Mouse (Mus musculus): ENCODE data around the gene Eea1.
"Not testable (repeated sequence)": the region's sequence is repeated elsewhere in the genome, so short reads cannot be mapped to it uniquely, and the experiment has no call there.

The Eea1 gene

DNA sequence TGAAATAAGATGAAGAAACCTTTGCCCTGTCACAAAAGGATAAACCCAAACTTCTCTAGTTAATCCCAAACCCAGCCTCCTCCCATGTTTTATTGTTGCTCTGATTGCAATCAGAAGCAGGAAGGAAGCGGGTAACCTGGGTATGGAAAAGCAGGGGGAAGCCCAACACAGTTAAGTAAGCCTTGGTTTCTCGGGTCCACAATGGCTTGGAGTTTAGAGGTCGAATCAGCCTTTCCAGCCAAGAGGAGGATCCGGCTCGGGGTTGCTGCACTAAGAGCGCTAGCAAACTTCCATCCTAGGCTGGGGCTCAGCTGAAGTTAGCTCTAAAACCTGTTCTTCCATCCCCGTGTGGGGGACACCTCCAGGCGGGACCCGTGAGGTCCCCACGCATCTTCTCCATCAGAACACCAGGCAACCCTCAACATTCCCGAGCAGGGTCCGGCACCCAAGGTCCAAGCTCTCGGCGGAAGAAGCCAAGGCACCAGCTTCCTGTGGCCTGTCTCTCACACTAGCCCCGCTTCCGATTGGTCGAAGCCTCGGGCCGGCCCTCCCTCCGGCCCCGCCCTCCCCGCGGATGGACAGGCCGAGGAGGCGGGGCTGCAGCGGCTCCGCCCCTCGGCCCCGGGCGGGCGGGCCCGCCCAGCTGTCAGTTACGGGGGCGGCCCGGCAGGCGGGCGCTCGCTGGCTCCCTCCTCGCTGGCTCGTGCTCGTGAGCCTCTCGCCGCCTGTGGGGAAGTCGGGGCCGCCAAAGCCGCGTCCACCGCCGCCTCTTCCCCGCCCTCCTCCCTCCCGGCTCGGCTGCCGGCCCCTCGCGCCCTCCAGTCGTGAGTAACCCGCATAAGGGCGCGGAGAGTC is at the start of gene Eea1:
Gene Eea1, plus strand, starts transcription at position 605 of the 855 bp plus-strand sequence.
- peak; percentile 90 for DNase-seq

DNA sequence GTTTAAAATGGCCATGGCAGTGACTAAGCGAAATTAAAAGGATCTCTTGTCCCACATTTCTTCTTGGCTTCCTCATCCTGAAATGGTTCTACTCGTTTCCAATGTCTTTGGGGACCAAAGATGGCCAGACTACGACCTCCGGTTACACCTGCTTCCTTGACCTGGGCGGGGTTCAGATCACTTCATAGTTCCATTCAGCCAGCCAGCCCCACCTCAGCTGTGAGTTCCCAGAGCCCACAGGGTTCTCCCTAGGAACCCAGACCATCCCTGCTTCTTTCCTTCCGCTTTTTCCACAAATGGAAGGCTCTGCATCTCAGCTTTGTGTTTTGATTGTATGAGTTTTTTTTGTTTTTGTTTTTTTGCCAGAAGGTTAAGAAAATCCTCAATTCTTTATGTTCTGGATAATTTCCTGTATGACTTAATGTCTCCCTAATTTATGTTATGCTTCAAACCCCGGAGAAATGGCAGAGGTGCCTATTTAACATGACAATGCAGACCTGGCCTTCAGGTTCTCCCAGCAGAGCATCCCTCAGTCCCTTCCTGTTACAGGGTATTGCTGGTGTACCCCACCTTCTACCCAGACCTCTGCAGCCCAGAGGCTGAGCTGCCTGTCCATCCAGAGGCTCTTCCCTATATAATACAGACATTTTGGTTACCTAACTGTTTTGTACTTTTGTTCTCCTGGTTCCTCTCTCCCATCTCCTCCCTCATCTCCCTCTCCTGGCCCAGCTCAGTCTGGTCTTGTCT is 49.1 kb upstream of the Eea1 start:
- DNase-seq = no peak

DNA sequence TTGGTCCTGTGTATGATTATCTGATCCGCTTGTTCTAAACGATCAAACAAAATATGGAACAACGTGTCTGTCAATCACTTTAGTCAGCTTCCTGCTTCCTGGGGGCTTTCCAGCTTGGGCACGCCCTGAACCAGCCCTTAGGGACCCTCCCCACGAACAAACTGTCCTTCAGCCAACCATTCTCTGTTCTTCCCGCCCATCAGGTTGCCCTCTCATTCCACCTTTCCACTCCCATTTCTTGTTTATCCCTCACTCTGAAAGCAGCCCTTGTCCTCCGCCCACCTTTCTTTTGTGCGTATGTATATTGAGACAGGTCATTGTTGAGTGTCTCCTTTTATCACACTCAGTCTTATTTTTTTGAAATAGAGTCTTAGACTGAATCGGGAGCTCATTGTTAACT is 48.3 kb upstream of the Eea1 start:
- DNase-seq = no peak

DNA sequence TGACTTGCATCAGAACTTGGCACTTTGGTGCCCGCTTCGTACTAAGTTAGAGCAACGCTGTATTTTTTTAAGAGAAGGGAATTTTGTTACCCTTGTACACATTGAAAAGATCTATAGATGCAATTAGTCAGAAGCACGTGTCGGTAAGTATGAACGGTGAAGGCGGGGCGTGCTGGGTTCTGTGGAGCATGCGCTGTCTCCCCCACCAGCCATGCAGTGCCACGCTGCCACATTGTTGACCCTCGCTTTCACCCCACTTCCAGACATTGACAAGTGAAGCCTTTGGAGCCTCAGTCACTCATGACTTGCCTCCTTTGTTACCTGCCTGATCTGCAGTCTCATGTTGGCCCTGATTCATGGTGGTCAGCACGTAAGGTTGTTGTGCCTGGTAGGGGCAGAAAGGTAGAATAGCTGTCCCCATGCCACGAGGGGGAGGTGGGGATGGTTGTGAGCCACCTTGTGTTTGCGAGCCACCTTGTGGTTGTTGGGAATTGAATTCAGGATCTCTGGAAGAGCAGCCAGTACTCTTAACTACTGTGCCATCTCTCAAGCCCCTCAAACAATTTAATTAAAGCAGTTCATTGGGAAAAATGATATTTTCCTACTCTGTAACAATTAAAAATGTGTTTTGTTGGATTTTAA is 47.0 kb upstream of the Eea1 start:
- DNase-seq = no peak

DNA sequence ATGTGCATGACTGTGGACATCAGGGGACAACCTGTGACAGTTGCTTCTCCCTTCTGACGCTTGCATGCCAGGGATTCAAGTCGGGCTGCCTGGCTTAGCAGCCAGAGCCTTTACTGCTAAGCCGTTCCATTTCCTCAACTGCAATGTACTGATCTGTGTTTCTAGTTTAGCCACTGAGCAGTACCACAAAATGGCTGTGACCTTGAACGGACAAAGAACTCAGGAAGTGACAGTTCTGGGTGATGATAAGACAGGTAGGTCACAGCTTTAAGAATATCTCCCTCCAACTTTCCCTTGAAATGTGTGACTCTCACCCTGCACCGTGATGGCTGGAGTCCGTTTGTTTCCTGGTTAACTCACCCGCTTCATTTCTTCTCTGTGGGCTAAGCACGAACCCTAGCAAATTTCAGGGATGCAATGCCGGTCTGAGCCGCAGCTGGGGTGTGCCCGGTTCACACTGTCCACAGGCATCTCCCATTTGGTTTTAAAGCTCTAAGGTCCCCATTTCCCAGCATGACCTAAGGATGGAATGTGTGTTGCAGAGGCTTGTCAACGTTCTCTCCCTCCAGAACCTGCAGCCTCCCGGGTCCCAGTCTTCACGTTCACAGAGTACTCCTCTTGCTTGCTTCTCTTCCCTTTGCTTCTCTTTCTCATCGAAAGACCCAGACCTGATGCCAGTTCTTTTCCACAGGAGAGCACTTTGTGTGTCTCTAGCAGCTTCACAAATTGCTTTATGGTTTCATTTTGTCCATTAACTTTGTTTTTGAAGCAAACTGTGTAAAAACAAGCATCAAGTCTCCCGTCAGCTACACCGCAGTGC is 46.2 kb upstream of the Eea1 start:
- DNase-seq = no peak

DNA sequence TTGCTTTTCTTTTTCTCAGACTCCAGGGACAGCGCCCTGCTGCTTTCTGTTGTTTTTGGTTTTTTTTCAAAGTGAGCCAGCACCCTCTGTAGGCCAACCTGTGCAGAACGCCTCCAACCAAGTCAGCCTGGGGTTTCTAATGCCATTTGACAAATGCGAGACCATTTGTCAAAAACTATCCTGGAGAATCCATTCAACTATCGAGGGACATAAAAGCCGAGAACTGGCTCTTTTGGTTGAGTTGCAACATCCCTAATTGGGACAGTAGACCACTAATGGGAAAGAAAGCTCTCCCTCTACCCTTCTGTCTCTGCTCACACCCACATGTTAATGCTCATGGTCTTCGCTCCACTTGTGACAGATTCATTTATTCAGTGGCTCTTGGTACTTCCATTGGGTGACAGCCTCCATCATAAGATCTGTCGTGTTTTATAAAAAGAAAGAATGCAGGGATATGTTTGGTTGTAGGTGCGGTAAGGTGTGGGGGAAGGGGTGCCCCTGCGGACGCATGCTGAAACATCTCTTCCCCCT is 45.5 kb upstream of the Eea1 start:
- DNase-seq = peak; percentile 66

DNA sequence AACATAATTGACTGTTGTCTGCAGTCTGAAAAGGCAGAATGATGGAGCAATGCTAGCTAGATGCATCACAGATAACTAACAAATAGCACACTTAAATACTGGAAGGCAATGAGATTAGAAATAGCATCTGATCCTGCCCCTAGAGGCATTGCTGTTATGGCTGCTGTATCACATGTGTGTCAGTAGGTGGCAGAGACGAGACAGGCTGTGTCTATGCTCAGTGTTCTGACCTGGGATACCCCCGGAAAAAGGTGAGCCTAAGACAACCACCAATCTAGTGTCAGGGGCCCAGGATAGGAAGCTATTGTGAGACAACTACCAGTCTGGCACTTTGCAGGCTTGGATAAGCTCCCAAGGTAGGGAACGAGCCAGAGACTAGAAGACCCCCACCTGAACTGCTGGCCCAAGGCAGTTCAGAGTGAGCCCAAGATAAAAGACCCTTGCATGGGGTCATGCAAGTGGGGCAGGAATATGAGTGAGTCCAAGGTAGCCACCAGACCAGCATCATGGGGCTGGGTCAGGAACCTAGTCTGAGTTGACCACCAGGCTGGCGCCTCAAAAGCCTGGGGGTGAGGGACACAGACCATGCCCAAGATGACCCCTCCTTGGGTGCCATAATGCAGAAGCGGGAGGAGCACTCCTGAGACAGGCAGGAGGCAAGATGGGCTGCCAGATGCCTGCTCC is 41.8 kb upstream of the Eea1 start:
- DNase-seq = peak; percentile 29

DNA sequence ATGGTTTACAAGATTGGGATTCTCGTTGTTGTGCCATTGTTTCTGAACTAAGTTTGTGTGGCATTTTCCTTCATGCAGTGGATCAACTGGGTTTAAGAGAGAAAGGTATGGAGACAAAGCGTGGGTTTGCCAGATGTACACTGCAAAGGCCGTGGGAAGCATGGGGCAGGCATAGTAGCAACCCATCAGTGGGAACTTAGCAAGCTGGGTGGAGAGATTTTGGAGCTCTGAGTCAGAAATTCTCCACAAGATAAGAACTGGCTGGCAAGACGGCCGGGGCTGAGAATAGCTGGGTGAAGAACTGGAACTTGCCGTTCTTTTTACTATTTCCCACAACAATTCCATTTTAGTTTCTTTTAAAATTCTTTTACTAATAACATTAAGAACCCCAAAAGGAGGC is 35.8 kb upstream of the Eea1 start:
- DNase-seq = no peak

DNA sequence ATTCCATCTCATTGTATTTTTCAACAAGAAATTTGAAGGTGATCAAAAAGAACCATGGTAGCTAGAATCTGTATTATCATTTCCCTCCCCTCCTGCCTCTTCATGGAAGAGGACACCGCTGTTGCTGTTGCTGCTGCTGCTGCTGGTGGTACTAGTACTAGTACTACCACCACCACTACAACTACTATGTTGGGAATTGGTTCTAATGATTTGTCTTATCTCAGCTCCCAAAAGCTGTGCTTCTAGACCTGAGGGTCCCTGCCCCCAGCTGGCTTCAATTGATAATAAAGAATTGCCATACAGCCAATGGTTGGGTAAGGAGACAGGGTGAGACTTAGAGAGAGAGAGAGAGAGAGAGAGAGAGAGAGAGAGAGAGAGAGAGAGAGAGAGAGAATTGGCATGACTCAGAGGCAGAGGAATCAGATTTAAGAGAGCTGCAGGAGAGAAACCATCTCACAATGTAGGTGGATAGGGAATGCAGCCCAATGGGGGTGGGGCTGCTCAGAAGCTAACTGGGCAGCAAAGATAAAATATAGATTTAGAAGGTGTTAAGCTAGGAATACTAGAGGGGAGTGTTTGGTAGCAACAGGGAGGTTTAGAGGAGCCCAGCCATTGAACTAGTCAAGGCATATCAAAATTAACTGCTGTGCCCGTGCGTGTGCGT is 31.1 kb upstream of the Eea1 start:
- no peak for DNase-seq

DNA sequence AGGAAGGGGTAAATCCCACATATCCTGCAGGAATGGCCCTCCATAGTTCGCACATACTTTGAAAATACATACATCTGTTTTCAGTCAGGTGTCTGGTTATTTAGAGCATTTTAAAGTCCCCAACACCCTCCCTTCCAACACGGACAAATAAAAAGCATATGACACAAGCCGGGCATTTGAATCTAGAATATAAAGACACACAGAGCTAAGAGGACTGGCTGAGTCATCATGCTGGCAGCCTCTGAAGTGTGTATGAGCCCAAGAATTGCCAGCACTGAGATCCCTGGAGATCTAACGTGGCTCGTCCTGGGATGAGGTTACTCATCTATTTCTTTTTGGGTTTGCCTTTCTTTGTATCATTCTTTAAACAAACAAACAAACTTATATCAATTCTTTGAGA is 29.4 kb upstream of the Eea1 start:
- DNase-seq = no peak

DNA sequence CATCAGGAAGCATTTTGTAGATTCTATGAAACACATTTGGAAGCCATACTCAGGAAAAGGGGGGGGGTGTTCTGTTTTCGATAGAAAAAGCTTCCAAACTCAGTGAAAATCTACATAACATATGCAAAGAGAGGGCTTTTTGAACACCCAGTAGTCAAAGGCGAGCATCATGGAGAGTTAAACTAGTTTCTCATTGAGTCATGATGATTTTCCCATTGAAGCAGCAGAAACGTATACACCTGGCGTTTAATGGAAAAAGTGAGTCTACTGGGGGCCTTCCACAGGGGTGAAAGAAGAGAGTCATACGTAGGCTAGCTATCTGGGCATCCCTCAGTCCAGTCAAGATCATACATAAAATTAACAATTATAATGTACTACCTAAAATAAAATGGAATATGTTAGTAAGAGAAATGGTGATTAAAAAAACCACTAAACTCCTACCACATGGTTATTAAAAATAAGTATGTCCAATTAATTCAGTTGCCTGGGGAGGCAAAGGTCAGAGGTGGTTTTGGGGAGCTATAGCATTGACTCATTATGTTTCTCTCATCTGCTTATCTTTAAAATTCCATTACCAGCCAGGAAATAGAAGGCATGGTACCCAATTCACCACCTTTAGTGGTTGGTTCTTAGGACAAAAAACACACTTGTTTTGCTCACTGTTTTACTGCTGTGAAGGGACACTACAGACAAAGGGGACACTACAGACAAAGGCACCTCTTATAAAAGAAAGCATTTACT is 25.8 kb upstream of the Eea1 start:
- no peak for DNase-seq

DNA sequence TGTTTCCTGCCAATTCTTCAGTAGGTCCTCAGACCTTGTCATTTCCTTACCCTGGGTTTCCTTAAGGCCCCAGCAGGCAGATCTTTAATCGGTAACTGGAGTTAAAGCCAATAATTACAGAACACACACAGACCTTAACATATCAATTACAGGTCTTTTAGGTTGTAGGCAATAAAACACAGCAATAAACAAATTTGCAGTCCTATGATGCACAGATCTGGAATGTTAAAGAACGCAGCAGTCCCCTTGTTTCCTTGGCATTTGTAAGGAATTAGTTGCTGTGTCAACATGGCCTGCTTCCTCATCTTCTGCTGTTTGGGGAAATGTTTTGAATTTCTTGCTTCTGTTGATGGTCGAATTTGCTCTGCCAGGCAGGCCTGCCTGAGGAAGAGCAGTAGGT is 21.7 kb upstream of the Eea1 start:
- no peak for DNase-seq

DNA sequence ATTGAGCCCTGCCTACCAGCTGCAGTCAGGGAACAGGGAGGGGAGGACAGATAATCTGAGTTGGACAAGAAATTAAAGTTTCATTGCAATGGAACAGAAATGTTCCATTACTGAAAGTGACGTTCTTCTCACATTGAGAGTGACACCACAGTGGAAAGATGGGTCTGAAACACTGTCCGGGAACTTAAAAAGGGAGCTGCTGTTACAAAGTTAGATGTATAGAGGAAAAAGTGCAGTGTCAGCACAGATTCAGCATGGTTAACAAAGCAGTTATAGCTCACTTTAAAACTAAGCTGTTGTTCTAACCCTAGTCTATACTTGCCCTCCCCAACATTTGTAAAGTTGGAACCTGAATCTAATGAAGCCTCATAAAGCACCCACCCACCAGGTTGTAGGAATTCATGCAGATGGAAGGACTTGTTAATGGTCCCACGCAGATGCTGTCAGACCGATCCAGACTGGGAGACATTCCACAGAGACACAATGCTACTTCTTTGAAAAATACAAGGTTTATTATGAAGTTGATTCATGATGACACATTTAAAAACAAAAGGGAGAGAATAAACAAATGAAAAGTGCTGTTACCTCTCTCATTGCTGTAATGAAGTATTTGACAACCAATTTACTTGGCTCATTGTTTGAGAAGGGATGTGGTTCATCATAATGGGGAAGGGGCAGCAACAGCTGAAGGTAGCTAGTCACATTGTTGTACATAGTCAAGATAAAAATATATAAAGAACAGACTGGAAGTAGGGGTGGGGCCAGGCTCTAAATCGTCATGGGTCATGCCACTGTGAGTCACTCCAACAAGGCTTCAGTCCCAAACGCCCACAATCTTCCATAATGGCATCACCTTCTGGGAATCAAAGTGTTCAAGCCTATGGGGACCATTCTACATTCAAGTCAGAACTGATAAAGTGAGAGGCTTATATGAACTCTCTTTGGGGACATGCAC is 16.9 kb upstream of the Eea1 start:
- no peak for DNase-seq

DNA sequence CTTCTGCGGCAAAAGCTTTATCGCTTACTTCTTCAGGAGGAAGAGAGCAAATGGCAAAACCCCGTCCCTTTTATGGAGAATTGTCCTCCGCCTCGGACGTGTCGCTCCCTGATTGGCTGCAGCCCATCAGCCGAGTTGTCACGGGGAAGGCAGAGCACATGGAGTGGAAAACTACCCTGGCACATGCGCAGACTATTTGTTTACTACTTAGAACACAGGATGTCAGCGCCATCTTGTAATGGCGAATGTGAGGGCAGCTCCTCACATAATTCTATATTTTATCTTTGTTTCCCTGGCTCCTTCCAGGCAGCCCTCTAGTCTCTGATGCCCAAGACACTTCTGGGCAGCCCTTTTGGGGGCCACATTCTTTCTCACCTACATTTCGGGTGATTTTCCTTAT is 6.8 kb upstream of the Eea1 start:
- DNase-seq = not testable (repeated sequence)

DNA sequence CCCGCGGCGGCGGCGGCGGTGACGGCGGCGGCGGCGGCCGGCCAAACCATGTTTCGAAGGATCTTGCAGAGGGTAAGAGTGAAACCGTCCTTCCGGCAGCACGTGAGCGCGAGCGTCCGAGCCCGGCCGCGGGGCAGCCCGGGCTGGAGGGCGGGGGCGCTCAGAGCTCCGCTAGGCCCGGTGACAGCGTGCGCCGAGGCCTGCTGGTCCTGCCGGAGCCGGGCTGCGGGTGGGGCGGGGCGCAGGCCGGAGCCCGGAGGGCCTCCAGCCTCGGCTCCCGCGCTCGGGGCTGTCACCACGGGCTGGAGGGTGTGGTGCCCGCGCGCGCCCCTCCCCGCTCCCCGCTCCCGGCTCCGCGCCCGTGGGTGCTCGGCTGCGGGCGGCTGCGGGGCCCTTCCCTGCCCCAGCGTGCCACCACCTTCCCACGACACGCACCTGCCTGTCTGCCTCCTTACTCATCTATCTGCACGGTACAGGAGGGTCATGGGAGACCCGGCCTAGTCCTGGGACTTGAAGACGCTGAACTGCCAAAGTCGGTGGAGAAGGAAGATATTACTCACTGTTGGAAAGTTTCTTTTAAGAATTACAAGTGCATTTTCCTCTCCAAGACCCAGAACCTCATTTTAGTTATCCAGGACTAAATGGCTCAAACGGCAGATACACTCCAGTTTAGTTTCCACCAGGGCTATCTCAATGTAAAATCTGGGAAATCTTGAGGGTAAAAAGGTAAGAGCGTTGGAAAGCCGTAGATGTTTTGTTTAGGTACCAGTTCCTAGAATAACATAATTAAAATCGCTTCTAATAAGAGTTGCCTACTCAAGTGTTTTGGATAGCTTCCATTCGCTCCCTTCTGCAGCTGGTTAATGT is 684 bp downstream of the Eea1 start:
- no peak for DNase-seq

DNA sequence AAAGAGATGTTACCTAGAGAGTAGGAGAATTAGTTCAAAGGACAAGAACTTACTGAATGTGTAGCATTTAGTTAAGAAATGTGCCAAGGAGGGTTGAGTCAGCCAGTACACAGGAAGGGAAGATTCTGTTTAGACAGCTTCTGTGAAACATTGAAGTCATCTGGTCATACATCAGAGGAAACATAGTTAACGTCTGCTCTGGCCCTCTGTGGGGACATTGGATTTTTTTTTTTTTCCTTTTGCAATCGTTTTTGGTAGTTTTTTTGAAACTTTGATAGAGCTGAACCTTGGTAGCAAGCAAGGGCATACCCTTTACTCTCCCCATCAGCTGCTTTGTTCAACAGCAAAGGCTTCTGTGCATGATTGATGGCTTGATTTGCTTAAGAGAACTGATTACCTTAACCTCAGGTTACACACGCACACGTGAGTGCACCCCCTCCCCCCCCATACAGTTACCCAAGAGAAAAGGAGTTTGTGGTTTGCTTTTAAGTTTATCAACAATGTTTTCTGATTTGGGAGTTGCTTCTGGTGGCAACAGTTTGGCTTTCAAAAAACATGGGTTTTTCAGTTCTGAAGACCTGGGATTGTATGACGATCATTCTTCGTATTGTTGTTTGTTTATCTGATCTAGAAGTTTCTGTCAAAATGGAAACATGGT is 1.4 kb downstream of the Eea1 start:
- no peak for DNase-seq

DNA sequence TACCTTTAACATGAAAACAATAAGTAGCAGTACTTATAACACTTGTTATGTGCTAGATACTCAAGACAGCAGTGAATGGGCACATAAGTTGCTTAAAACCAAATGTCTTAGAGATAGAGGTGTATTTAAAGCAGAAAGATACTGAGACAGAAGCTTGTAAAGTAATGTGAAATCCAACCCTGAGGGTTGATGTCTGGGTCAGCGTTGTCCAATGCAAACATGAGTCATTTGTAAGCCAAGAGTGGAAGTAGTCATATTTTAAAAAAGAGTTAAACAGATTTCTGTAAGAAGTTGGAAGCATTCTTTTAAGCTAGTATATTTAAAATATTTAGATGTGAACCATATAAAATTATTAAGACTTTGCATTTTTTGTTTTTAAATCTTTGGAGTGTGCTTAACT is 4.6 kb downstream of the Eea1 start:
- DNase-seq = no peak

DNA sequence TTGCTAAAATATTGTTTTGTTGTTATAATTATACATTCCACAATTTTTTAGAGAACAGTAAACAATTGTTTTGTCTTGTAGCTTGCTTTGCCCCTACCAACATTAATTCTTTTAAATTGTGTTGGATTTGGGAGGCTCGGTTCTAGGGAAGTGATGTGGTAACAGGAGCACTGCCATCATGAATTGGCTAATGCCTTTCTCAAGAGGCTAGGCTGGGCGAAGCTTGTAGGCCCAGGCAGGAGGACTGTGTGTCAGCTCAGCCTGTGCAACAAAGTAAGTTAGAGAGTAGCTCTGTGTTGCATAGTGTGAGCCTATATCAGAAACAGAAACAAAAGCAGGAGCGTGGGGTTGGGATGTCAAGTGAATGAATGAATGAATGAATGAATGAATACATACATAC is 9.0 kb downstream of the Eea1 start:
- no peak for DNase-seq
